Mouse (Mus musculus): Measurements from ENCODE around the gene Srsf3. TPM values are rescaled to one million over a fixed set of nuclear protein-coding genes. Genes with fewer than 3 reads are reported as not detected.
"Not testable (repeated sequence)": the region's sequence is repeated elsewhere in the genome, so short reads cannot be mapped to it uniquely, and the experiment has no call there.

Gene Srsf3
- polyA plus RNA-seq, 1 experiment from 2014 or later, result 372 TPM

GRCm38 (mm10) chr17:29058487-29058886 is 26.1 kb downstream of the Srsf3 start:
- peaks cover 27% of the 10 kb centered on the region for H3K4me1 ChIP-seq
- no peak for ATAC-seq
- H3K4me3 ChIP-seq, result no peak overlapping the region
- H3K27me3 ChIP-seq (replicated peaks), result no peaks in the 10 kb centered on the region; the same call in 1 of the 2 replicates
- H3K36me3 ChIP-seq, result no peaks in the 10 kb centered on the region
- no peak overlapping the region for H3K27ac ChIP-seq
- 61% methylated on average over 8 of the region's 8 CpGs for WGBS (ENCODE audit: insufficient replicate concordance)
- H3K9ac ChIP-seq, result no peak overlapping the region
- H3K9me3 ChIP-seq (replicated peaks), result no peaks in the 10 kb centered on the region
- H3K4me2 ChIP-seq, result no peak overlapping the region

- peaks cover 21% of the 10 kb centered on the region for H3K4me1 ChIP-seq
- H3K36me3 ChIP-seq, result no peaks in the 10 kb centered on the region
- H3K27me3 ChIP-seq (replicated peaks), result no peaks in the 10 kb centered on the region; the same call in 1 of the 2 replicates
- H3K4me2 ChIP-seq, result no peak overlapping the region
- ATAC-seq, result no peak
- H3K4me3 ChIP-seq, result no peak overlapping the region
- no peaks in the 10 kb centered on the region for H3K9me3 ChIP-seq (replicated peaks)
- H3K9ac ChIP-seq, result no peak overlapping the region
- WGBS (ENCODE audit: insufficient replicate concordance), result 66% methylated on average over 3 of the region's 3 CpGs
- H3K27ac ChIP-seq, result no peak overlapping the region
These were observed 27.2 kb downstream of the Srsf3 start for GRCm38 (mm10) chr17:29059581-29059980.

GRCm38 (mm10) chr17:29060946-29061345 is 28.5 kb downstream of the Srsf3 start:
- Histone ChIP-seq H3K9ac (no peak overlapping the region), H3K27me3 (replicated peaks) (no peaks in the 10 kb centered on the region; the same call in 1 of the 2 replicates), H3K27ac (no peak overlapping the region), H3K4me2 (no peak overlapping the region), H3K36me3 (no peaks in the 10 kb centered on the region), H3K9me3 (replicated peaks) (no peaks in the 10 kb centered on the region), H3K4me1 (peaks cover 19% of the 10 kb centered on the region), H3K4me3 (no peak overlapping the region)
- ATAC-seq, result no peak
- WGBS (ENCODE audit: insufficient replicate concordance), result 78% methylated on average over 9 of the region's 9 CpGs

GRCm38 (mm10) chr17:29062119-29063035 is 29.9 kb downstream of the Srsf3 start:
- no peaks in the 10 kb centered on the region; the same call in 1 of the 2 replicates for H3K27me3 ChIP-seq (replicated peaks)
- no peak overlapping the region for H3K4me3 ChIP-seq
- no peaks in the 10 kb centered on the region for H3K9me3 ChIP-seq (replicated peaks)
- H3K36me3 ChIP-seq, result no peaks in the 10 kb centered on the region
- H3K9ac ChIP-seq, result no peak overlapping the region
- H3K4me2 ChIP-seq, result no peak overlapping the region
- H3K27ac ChIP-seq, result no peak overlapping the region
- ATAC-seq, result no peak
- WGBS (ENCODE audit: insufficient replicate concordance), result 49% methylated on average over 13 of the region's 13 CpGs
- peaks cover 14% of the 10 kb centered on the region for H3K4me1 ChIP-seq

- Histone ChIP-seq H3K4me3 (no peak overlapping the region), H3K36me3 (no peaks in the 10 kb centered on the region), H3K4me1 (peaks cover 8% of the 10 kb centered on the region), H3K27me3 (replicated peaks) (no peaks in the 10 kb centered on the region; the same call in 1 of the 2 replicates), H3K9ac (no peak overlapping the region), H3K4me2 (no peak overlapping the region), H3K27ac (no peak overlapping the region), H3K9me3 (replicated peaks) (no peaks in the 10 kb centered on the region)
- no peak for ATAC-seq
- WGBS (ENCODE audit: insufficient replicate concordance), result 60% methylated on average over 8 of the region's 8 CpGs
These were observed 30.9 kb downstream of the Srsf3 start for GRCm38 (mm10) chr17:29063121-29063987.

- ATAC-seq, result no peak
- H3K4me1 ChIP-seq, result peaks cover 2% of the 10 kb centered on the region; the same call in 1 of the 2 replicates
- H3K27me3 ChIP-seq (replicated peaks), result no peaks in the 10 kb centered on the region; the same call in 1 of the 2 replicates
- no peak overlapping the region for H3K4me2 ChIP-seq
- no peak overlapping the region for H3K27ac ChIP-seq
- no peaks in the 10 kb centered on the region for H3K9me3 ChIP-seq (replicated peaks)
- H3K36me3 ChIP-seq, result no peaks in the 10 kb centered on the region
- 65% methylated on average over 2 of the region's 2 CpGs for WGBS (ENCODE audit: insufficient replicate concordance)
- no peak overlapping the region for H3K4me3 ChIP-seq
- no peak overlapping the region for H3K9ac ChIP-seq
These were observed 31.5 kb downstream of the Srsf3 start for GRCm38 (mm10) chr17:29063988-29064285.

- Histone ChIP-seq H3K36me3 (no peaks in the 10 kb centered on the region), H3K4me2 (no peak overlapping the region), H3K27me3 (replicated peaks) (no peaks in the 10 kb centered on the region; the same call in 1 of the 2 replicates), H3K9me3 (replicated peaks) (no peaks in the 10 kb centered on the region), H3K4me3 (no peak overlapping the region), H3K4me1 (no peaks in the 10 kb centered on the region), H3K27ac (no peak overlapping the region), H3K9ac (no peak overlapping the region)
- no peak for ATAC-seq
- WGBS (ENCODE audit: insufficient replicate concordance), result 71% methylated on average over 21 of the region's 21 CpGs
These were observed 33.0 kb downstream of the Srsf3 start for GRCm38 (mm10) chr17:29065245-29065940.

- Histone ChIP-seq H3K9me3 (replicated peaks) (no peaks in the 10 kb centered on the region), H3K4me3 (no peak overlapping the region), H3K36me3 (no peaks in the 10 kb centered on the region), H3K9ac (no peak overlapping the region), H3K27me3 (replicated peaks) (no peaks in the 10 kb centered on the region; the same call in 1 of the 2 replicates), H3K4me2 (no peak overlapping the region), H3K4me1 (no peaks in the 10 kb centered on the region), H3K27ac (no peak overlapping the region)
- no peak for ATAC-seq
- 72% methylated on average over 3 of the region's 3 CpGs for WGBS (ENCODE audit: insufficient replicate concordance)
These were observed 33.5 kb downstream of the Srsf3 start for GRCm38 (mm10) chr17:29065971-29066370.

GRCm38 (mm10) chr17:29067416-29067815 is 35.0 kb downstream of the Srsf3 start:
- not testable (repeated sequence) for H3K4me1 ChIP-seq; ATAC-seq; H3K9me3 ChIP-seq (replicated peaks); H3K9ac ChIP-seq; H3K4me3 ChIP-seq; H3K36me3 ChIP-seq; H3K27ac ChIP-seq; H3K4me2 ChIP-seq; H3K27me3 ChIP-seq (replicated peaks)
- WGBS (ENCODE audit: insufficient replicate concordance), result 51% methylated on average over 3 of the region's 3 CpGs

GRCm38 (mm10) chr17:29067847-29068246 is 35.4 kb downstream of the Srsf3 start:
- Histone ChIP-seq H3K27ac (no peak overlapping the region), H3K27me3 (replicated peaks) (peaks cover 11% of the 10 kb centered on the region), H3K4me3 (no peak overlapping the region), H3K9ac (no peak overlapping the region), H3K36me3 (no peaks in the 10 kb centered on the region), H3K4me1 (no peaks in the 10 kb centered on the region), H3K9me3 (replicated peaks) (no peaks in the 10 kb centered on the region), H3K4me2 (no peak overlapping the region)
- 34% methylated on average over 5 of the region's 5 CpGs for WGBS (ENCODE audit: insufficient replicate concordance)
- ATAC-seq, result no peak

GRCm38 (mm10) chr17:29069063-29069462 is 36.6 kb downstream of the Srsf3 start:
- ATAC-seq, result no peak
- Histone ChIP-seq H3K4me1 (no peaks in the 10 kb centered on the region), H3K27me3 (replicated peaks) (peaks cover 23% of the 10 kb centered on the region), H3K4me3 (no peak overlapping the region), H3K9me3 (replicated peaks) (no peaks in the 10 kb centered on the region), H3K9ac (no peak overlapping the region), H3K27ac (no peak overlapping the region), H3K36me3 (no peaks in the 10 kb centered on the region), H3K4me2 (no peak overlapping the region)
- 67% methylated on average over 10 of the region's 10 CpGs for whole genome bisulfite sequencing (ENCODE audit: insufficient replicate concordance)
